Mouse (Mus musculus) intestine, embryonic 15.5 days (tissue): Measurements from ENCODE around the gene F2. TPM values are rescaled to one million over a fixed set of nuclear protein-coding genes. Genes with fewer than 3 reads are reported as not detected.

Source experiments
- ATAC-seq: fragments of 200-750 bp; cut with Nextera tagmentation; 2 replicates; pipeline ENCODE4 v1.8.0; 2017; ENCODE audit warnings: moderate TSS enrichment, moderate library complexity
- H3K27ac ChIP-seq: fragments of 300-500 bp; sonication (generic); 2 replicates; pipeline ENCODE4 v1.5.1; 2015; ENCODE audit warnings: mild to moderate bottlenecking, inconsistent platforms
- H3K27me3 ChIP-seq: fragments of 300-500 bp; sonication (generic); replicated peaks from 2 replicates; pipeline ENCODE4 v1.6.1; 2015; ENCODE audit warnings: inconsistent platforms
- H3K36me3 ChIP-seq: fragments of 300-500 bp; sonication (generic); 2 replicates; pipeline ENCODE4 v1.6.1; 2015; ENCODE audit warnings: inconsistent platforms
- H3K4me1 ChIP-seq: fragments of 300-500 bp; sonication (generic); replicated peaks from 2 replicates; pipeline ENCODE4 v1.6.1; 2015; ENCODE audit warnings: inconsistent platforms
- H3K4me2 ChIP-seq: fragments of 300-500 bp; sonication (generic); replicated peaks from 2 replicates; pipeline ENCODE4 v1.6.1; 2015; ENCODE audit warnings: mild to moderate bottlenecking, inconsistent platforms
- H3K4me3 ChIP-seq: fragments of 300-500 bp; sonication (generic); replicated peaks from 2 replicates; pipeline ENCODE4 v1.5.1; 2015; ENCODE audit warnings: inconsistent platforms
- H3K9ac ChIP-seq: fragments of 300-500 bp; sonication (generic); 2 replicates; pipeline ENCODE4 v1.6.1; 2015; ENCODE audit warnings: inconsistent platforms
- H3K9me3 ChIP-seq: fragments of 300-500 bp; sonication (generic); 2 replicates; pipeline ENCODE4 v1.6.1; 2016; ENCODE audit warnings: inconsistent platforms
- WGBS: fragments of 180-500 bp; shearing (Covaris S2); methylation state at CpG from one replicate; pipeline ENCODE4 v1.1.7; 2015; 5-methylcytosine and 5-hydroxymethylcytosine counted together
- polyA plus RNA-seq: library from polyadenylated mRNA; unstranded; fragments of >200 nt; fragmentation: Nextera tagmentation; extraction: Ambion mirVana; gene quantifications from 2 replicates; pipeline ENCODE4 v1.2.1, GENCODE M21; 2015

The F2 gene
- polyA plus RNA-seq, 1 experiment from 2014 or later: 3.4 TPM

- ATAC-seq: no peak
- H3K9ac ChIP-seq: no peak overlapping the region
- peaks cover 34% of the 10 kb centered on the region for H3K36me3 ChIP-seq
- H3K4me3 ChIP-seq: no peak overlapping the region
- no peaks in the 10 kb centered on the region for H3K27me3 ChIP-seq
- WGBS: 97% methylated on average over 15 of the region's 15 CpGs
- H3K27ac ChIP-seq: no peak overlapping the region
- no peaks in the 10 kb centered on the region for H3K9me3 ChIP-seq
- H3K4me2 ChIP-seq: no peak overlapping the region
- H3K4me1 ChIP-seq: 0 out of 2 replicates have a peak, but pooled peaks cover 5% of the 10 kb centered on the region
Measured at GRCm38 (mm10) chr2:91645354-91645753, 9.1 kb upstream of the F2 start.

- Histone ChIP-seq H3K4me2 (no peak overlapping the region), H3K9me3 (no peaks in the 10 kb centered on the region), H3K4me3 (no peak overlapping the region), H3K36me3 (peaks cover 34% of the 10 kb centered on the region), H3K9ac (no peak overlapping the region), H3K27me3 (no peaks in the 10 kb centered on the region), H3K4me1 (0 out of 2 replicates have a peak, but pooled peaks cover 5% of the 10 kb centered on the region), H3K27ac (no peak overlapping the region)
- WGBS: 96% methylated on average over 11 of the region's 11 CpGs
- no peak for ATAC-seq
Measured at GRCm38 (mm10) chr2:91644021-91644420, 7.8 kb upstream of the F2 start.

- peak; percentile 75 for ATAC-seq
- no peak overlapping the region for H3K9ac ChIP-seq
- H3K4me3 ChIP-seq: no peak overlapping the region
- 71% methylated on average over 2 of the region's 2 CpGs for WGBS
- H3K4me2 ChIP-seq: no peak overlapping the region
- peaks cover 33% of the 10 kb centered on the region for H3K36me3 ChIP-seq
- H3K9me3 ChIP-seq: no peaks in the 10 kb centered on the region
- 0 out of 2 replicates have a peak, but pooled peaks cover 2% of the 10 kb centered on the region for H3K4me1 ChIP-seq
- H3K27me3 ChIP-seq: no peaks in the 10 kb centered on the region
- H3K27ac ChIP-seq: no peak overlapping the region
Measured at GRCm38 (mm10) chr2:91642825-91643415, 6.7 kb upstream of the F2 start.

- ATAC-seq: no peak
- WGBS: 60% methylated on average over 6 of the region's 6 CpGs
- Histone ChIP-seq H3K9me3 (no peaks in the 10 kb centered on the region), H3K9ac (no peak overlapping the region), H3K4me1 (0 out of 2 replicates have a peak, but pooled peaks cover 2% of the 10 kb centered on the region), H3K36me3 (no peaks in the 10 kb centered on the region), H3K4me2 (no peak overlapping the region), H3K27ac (no peak overlapping the region), H3K27me3 (no peaks in the 10 kb centered on the region), H3K4me3 (no peak overlapping the region)
Measured at GRCm38 (mm10) chr2:91638931-91639330, 2.7 kb upstream of the F2 start.

- ATAC-seq: peak; percentile 59
- no peaks in the 10 kb centered on the region for H3K27me3 ChIP-seq
- no peaks in the 10 kb centered on the region for H3K9me3 ChIP-seq
- no peaks in the 10 kb centered on the region for H3K4me1 ChIP-seq
- no peak overlapping the region for H3K27ac ChIP-seq
- no peaks in the 10 kb centered on the region for H3K36me3 ChIP-seq
- no peak overlapping the region for H3K4me3 ChIP-seq
- 63% methylated on average over 5 of the region's 5 CpGs for WGBS
- H3K4me2 ChIP-seq: no peak overlapping the region
- no peak overlapping the region for H3K9ac ChIP-seq
Measured at GRCm38 (mm10) chr2:91636727-91637338, 619 bp upstream of the F2 start.

- no peak for ATAC-seq
- WGBS: 85% methylated on average over 11 of the region's 11 CpGs
Measured at GRCm38 (mm10) chr2:91635486-91635885, 728 bp downstream of the F2 start.

GRCm38 (mm10) chr2:91634841-91635240 lies 1.4 kb downstream of the F2 start:
- H3K4me2 ChIP-seq: no peak overlapping the region
- H3K9me3 ChIP-seq: no peaks in the 10 kb centered on the region
- no peak overlapping the region for H3K9ac ChIP-seq
- no peaks in the 10 kb centered on the region for H3K27me3 ChIP-seq
- H3K36me3 ChIP-seq: no peaks in the 10 kb centered on the region
- H3K4me3 ChIP-seq: no peak overlapping the region
- no peak overlapping the region for H3K27ac ChIP-seq
- H3K4me1 ChIP-seq: no peaks in the 10 kb centered on the region
- WGBS: 81% methylated on average over 9 of the region's 9 CpGs
- ATAC-seq: no peak

More at GRCm38 (mm10) chr2:91635486-91635885, 728 bp downstream of the F2 start:
- Histone ChIP-seq H3K4me1 (no peaks in the 10 kb centered on the region), H3K4me3 (no peak overlapping the region), H3K27me3 (no peaks in the 10 kb centered on the region), H3K9me3 (no peaks in the 10 kb centered on the region), H3K9ac (no peak overlapping the region), H3K4me2 (no peak overlapping the region), H3K27ac (no peak overlapping the region), H3K36me3 (no peaks in the 10 kb centered on the region)

GRCm38 (mm10) chr2:91633334-91633977 lies 2.8 kb downstream of the F2 start:
- H3K27ac ChIP-seq: no peak overlapping the region
- no peak overlapping the region for H3K9ac ChIP-seq
- no peak overlapping the region for H3K4me3 ChIP-seq
- H3K36me3 ChIP-seq: no peaks in the 10 kb centered on the region
- 60% methylated on average over 12 of the region's 12 CpGs for WGBS
- no peaks in the 10 kb centered on the region for H3K27me3 ChIP-seq
- no peak overlapping the region for H3K4me2 ChIP-seq
- no peaks in the 10 kb centered on the region for H3K9me3 ChIP-seq
- H3K4me1 ChIP-seq: no peaks in the 10 kb centered on the region
- no peak for ATAC-seq

- WGBS: 58% methylated on average over 5 of the region's 5 CpGs
- ATAC-seq: no peak
- Histone ChIP-seq H3K27me3 (no peaks in the 10 kb centered on the region), H3K4me2 (no peak overlapping the region), H3K4me3 (no peak overlapping the region), H3K36me3 (no peaks in the 10 kb centered on the region), H3K9ac (no peak overlapping the region), H3K27ac (no peak overlapping the region), H3K9me3 (no peaks in the 10 kb centered on the region), H3K4me1 (no peaks in the 10 kb centered on the region)
Measured at GRCm38 (mm10) chr2:91632316-91632715, 3.9 kb downstream of the F2 start.

- Histone ChIP-seq H3K27me3 (no peaks in the 10 kb centered on the region), H3K27ac (no peak overlapping the region), H3K36me3 (no peaks in the 10 kb centered on the region), H3K9ac (no peak overlapping the region), H3K4me1 (no peaks in the 10 kb centered on the region), H3K4me2 (no peak overlapping the region), H3K9me3 (no peaks in the 10 kb centered on the region), H3K4me3 (no peak overlapping the region)
- no peak for ATAC-seq
- 81% methylated on average over 5 of the region's 5 CpGs for WGBS
Measured at GRCm38 (mm10) chr2:91631826-91632225, 4.4 kb downstream of the F2 start.

GRCm38 (mm10) chr2:91630384-91630783 lies 5.8 kb downstream of the F2 start:
- 92% methylated on average over 12 of the region's 12 CpGs for WGBS
- no peak overlapping the region for H3K4me3 ChIP-seq
- H3K9ac ChIP-seq: no peak overlapping the region
- no peaks in the 10 kb centered on the region for H3K4me1 ChIP-seq
- no peak overlapping the region for H3K27ac ChIP-seq
- no peak overlapping the region for H3K4me2 ChIP-seq
- ATAC-seq: no peak
- no peaks in the 10 kb centered on the region for H3K27me3 ChIP-seq
- no peaks in the 10 kb centered on the region for H3K36me3 ChIP-seq
- no peaks in the 10 kb centered on the region for H3K9me3 ChIP-seq

GRCm38 (mm10) chr2:91629682-91630081 lies 6.5 kb downstream of the F2 start:
- Histone ChIP-seq H3K4me2 (no peak overlapping the region), H3K27me3 (no peaks in the 10 kb centered on the region), H3K4me3 (no peak overlapping the region), H3K9me3 (no peaks in the 10 kb centered on the region), H3K9ac (no peak overlapping the region), H3K36me3 (no peaks in the 10 kb centered on the region), H3K27ac (no peak overlapping the region), H3K4me1 (no peaks in the 10 kb centered on the region)
- WGBS: 83% methylated on average over 18 of the region's 18 CpGs
- ATAC-seq: no peak

GRCm38 (mm10) chr2:91628171-91628570 lies 8.0 kb downstream of the F2 start:
- no peaks in the 10 kb centered on the region for H3K9me3 ChIP-seq
- H3K4me1 ChIP-seq: no peaks in the 10 kb centered on the region
- H3K36me3 ChIP-seq: no peaks in the 10 kb centered on the region
- no peak for ATAC-seq
- no peak overlapping the region for H3K9ac ChIP-seq
- WGBS: 85% methylated on average over 8 of the region's 8 CpGs
- H3K4me3 ChIP-seq: no peak overlapping the region
- H3K4me2 ChIP-seq: no peak overlapping the region
- no peak overlapping the region for H3K27ac ChIP-seq
- no peaks in the 10 kb centered on the region for H3K27me3 ChIP-seq
